Mouse (Mus musculus) CH12.LX (cell line): ENCODE results near the gene Hopx. TPM values are rescaled to one million over a fixed set of nuclear protein-coding genes. Genes with fewer than 3 reads are reported as not detected.

ENCODE experiments used
- DNase-seq: peaks from one replicate; pipeline ENCODE4 v3.0.0-alpha.2; 2013; ENCODE audit errors: extremely low read depth
- H3K27ac ChIP-seq: 2 replicates; pipeline ENCODE4 v1.5.1; 2012; ENCODE audit warnings: low read depth, mild to moderate bottlenecking, control low read depth, moderate library complexity; ENCODE audit not compliant: insufficient read depth
- H3K27me3 ChIP-seq: replicated peaks from 2 replicates; pipeline ENCODE3; 2012; ENCODE audit warnings: inconsistent platforms
- H3K36me3 ChIP-seq, 2 experiments: replicated peaks in 1 of 2; 2 replicates each; pipeline versions ENCODE3 to v1.6.1; 2012; ENCODE audit warnings: inconsistent platforms in 1 of 2, low read length in 1 of 2, mild to moderate bottlenecking in 1 of 2, mixed read lengths in 1 of 2, moderate library complexity in 1 of 2; ENCODE audit not compliant: control insufficient read depth in 1 of 2, insufficient read depth in 1 of 2
- H3K4me1 ChIP-seq, 2 experiments: 2 replicates each; pipeline ENCODE4 v1.6.1; 2012; ENCODE audit warnings: inconsistent platforms in 1 of 2, moderate library complexity in 1 of 2; ENCODE audit not compliant: insufficient read depth in 2 of 2, control insufficient read depth in 1 of 2
- H3K4me2 ChIP-seq: 2 replicates; pipeline ENCODE4 v1.6.1; 2012; ENCODE audit warnings: low read depth, mild to moderate bottlenecking, control low read depth; ENCODE audit not compliant: poor library complexity, insufficient read depth, severe bottlenecking
- H3K4me3 ChIP-seq, 3 experiments: fragments of 150-350 bp in 1 of 3; sonication (generic) in 1 of 3; replicated peaks in 1 of 3; 2 replicates each; pipeline versions ENCODE3 to v1.5.1; 2011 to 2012; ENCODE audit warnings: low read depth in 2 of 3, low read length in 2 of 3, mild to moderate bottlenecking in 2 of 3, moderate library complexity in 2 of 3, control low read depth in 1 of 3, improper control_type of control experiment in 1 of 3, inconsistent platforms in 1 of 3, mixed read lengths in 1 of 3; ENCODE audit not compliant: poor library complexity in 1 of 3
- H3K79me2 ChIP-seq: replicated peaks from 2 replicates; pipeline ENCODE4 v1.6.1; 2012; ENCODE audit warnings: mild to moderate bottlenecking, moderate library complexity; ENCODE audit not compliant: control insufficient read depth, poor library complexity, insufficient read depth, severe bottlenecking; ENCODE audit errors: extremely low read depth
- H3K9ac ChIP-seq: 2 replicates; pipeline ENCODE4 v1.6.1; 2012; ENCODE audit warnings: low read depth, mild to moderate bottlenecking, control low read depth, moderate library complexity; ENCODE audit not compliant: insufficient read depth
- H3K9me3 ChIP-seq: replicated peaks from 2 replicates; pipeline ENCODE3; 2012; ENCODE audit warnings: low read length, inconsistent platforms, mixed read lengths
- BHLHE40 ChIP-seq: IDR thresholded peaks from 2 replicates; pipeline ENCODE4 v1.6.1; 2011; ENCODE audit warnings: mild to moderate bottlenecking, low read depth, low read length, improper control_type of control experiment
- CHD1 ChIP-seq: IDR thresholded peaks from 2 replicates; pipeline ENCODE4 v1.6.1; 2012; ENCODE audit warnings: low read depth, low read length, improper control_type of control experiment, inconsistent platforms
- CHD2 ChIP-seq: IDR thresholded peaks from 2 replicates; pipeline ENCODE4 v1.6.1; 2011; ENCODE audit warnings: low read length, improper control_type of control experiment
- CTCF ChIP-seq, 2 experiments: IDR thresholded peaks in 1 of 2; conservative IDR thresholded peaks in 1 of 2; 2 replicates each; pipeline ENCODE4 v1.5.1; 2011 to 2012; ENCODE audit warnings: low read depth in 2 of 2, low read length in 2 of 2, improper control_type of control experiment in 1 of 2, inconsistent platforms in 1 of 2, mild to moderate bottlenecking in 1 of 2, moderate library complexity in 1 of 2
- E2F4 ChIP-seq: IDR thresholded peaks from 2 replicates; pipeline ENCODE4 v1.6.1; 2011; ENCODE audit warnings: low read depth, low read length, improper control_type of control experiment; ENCODE audit not compliant: insufficient replicate concordance
- ETS1 ChIP-seq: conservative IDR thresholded peaks from 2 replicates; pipeline ENCODE4 v1.6.1; 2012; ENCODE audit warnings: low read depth, mild to moderate bottlenecking, inconsistent platforms, low read length, improper control_type of control experiment, moderate library complexity
- HCFC1 ChIP-seq: IDR thresholded peaks from 2 replicates; pipeline ENCODE4 v1.6.1; 2012; ENCODE audit warnings: low read depth, mild to moderate bottlenecking, inconsistent platforms, low read length, improper control_type of control experiment
- KAT2A ChIP-seq: IDR thresholded peaks from 2 replicates; pipeline ENCODE4 v1.6.1; 2012; ENCODE audit warnings: low read length, improper control_type of control experiment, inconsistent platforms; ENCODE audit not compliant: insufficient replicate concordance
- MEF2A ChIP-seq: IDR thresholded peaks from 2 replicates; pipeline ENCODE4 v1.6.1; 2014; ENCODE audit warnings: low read depth, mild to moderate bottlenecking, inconsistent platforms, low read length, improper control_type of control experiment, borderline replicate concordance
- MYC ChIP-seq: IDR thresholded peaks from 2 replicates; pipeline ENCODE4 v1.6.1; 2011; ENCODE audit warnings: low read depth, mild to moderate bottlenecking, improper control_type of control experiment, low read length
- NELFE ChIP-seq: IDR thresholded peaks from 2 replicates; pipeline ENCODE4 v1.6.1; 2011; ENCODE audit warnings: low read depth, low read length, improper control_type of control experiment
- NRF1 ChIP-seq: IDR thresholded peaks from 2 replicates; pipeline ENCODE4 v1.6.1; 2014; ENCODE audit warnings: low read depth, mild to moderate bottlenecking, inconsistent platforms, low read length, improper control_type of control experiment, moderate library complexity
- PAX5 ChIP-seq: IDR thresholded peaks from 2 replicates; pipeline ENCODE4 v1.6.1; 2012; ENCODE audit warnings: low read length, inconsistent platforms, mixed read lengths
- RCOR1 ChIP-seq: conservative IDR thresholded peaks from 2 replicates; pipeline ENCODE4 v1.6.1; 2012; ENCODE audit warnings: low read depth, mild to moderate bottlenecking, inconsistent platforms, low read length, improper control_type of control experiment
- SIN3A ChIP-seq: IDR thresholded peaks from 2 replicates; pipeline ENCODE4 v1.6.1; 2012; ENCODE audit warnings: low read length, improper control_type of control experiment, inconsistent platforms
- TBP ChIP-seq: conservative IDR thresholded peaks from 2 replicates; pipeline ENCODE4 v1.6.1; 2011; ENCODE audit warnings: low read depth, low read length, improper control_type of control experiment
- TCF12 ChIP-seq: IDR thresholded peaks from 2 replicates; pipeline ENCODE4 v1.6.1; 2014; ENCODE audit warnings: low read depth, mild to moderate bottlenecking, inconsistent platforms, low read length, improper control_type of control experiment
- ZC3H11A ChIP-seq: IDR thresholded peaks from 2 replicates; pipeline ENCODE4 v1.6.1; 2012; ENCODE audit warnings: low read depth, mild to moderate bottlenecking, inconsistent platforms, low read length, improper control_type of control experiment
- ZMIZ1 ChIP-seq: IDR thresholded peaks from 2 replicates; pipeline ENCODE4 v1.6.1; 2012; ENCODE audit warnings: low read depth, mild to moderate bottlenecking, inconsistent platforms, low read length, improper control_type of control experiment
- ZNF384 ChIP-seq: IDR thresholded peaks from 2 replicates; pipeline ENCODE4 v1.6.1; 2012; ENCODE audit warnings: low read depth, low read length, improper control_type of control experiment, inconsistent platforms
- dilution Hi-C: fragments of 300-500 bp; cut with MboI; formaldehyde crosslinking; loops from 2 replicates; pipeline ENCODE4 v1.14.3; 2020; ENCODE audit warnings: low sequenced_read_pairs; ENCODE audit not compliant: extremely low pct_unique_long_range_greater_than_20kb, extremely low pct_ligation_motif_present
- in situ Hi-C: fragments of 300-500 bp; cut with MboI; formaldehyde crosslinking; loops from 3 replicates; pipeline ENCODE4 v1.14.3; 2019; ENCODE audit warnings: low sequenced_read_pairs, low pct_ligation_motif_present, low pct_unique_long_range_greater_than_20kb, mixed read lengths
- polyA plus RNA-seq: library from polyadenylated mRNA; unstranded; fragments of >175 nt; gene quantifications from 2 replicates; pipeline ENCODE4 v1.2.1, GENCODE M21; 2012; ENCODE audit warnings: low read depth; ENCODE audit not compliant: insufficient read length
- total RNA-seq, 2 experiments: library from RNA; depleted of rRNA; stranded (reverse); fragments of 300-350 nt in 1 of 2; fragments of >200 nt in 1 of 2; gene quantifications; 2 replicates each; pipeline ENCODE4 v1.2.3; 2012 to 2014

The Hopx gene
- total and polyA plus RNA-seq, 3 experiments = 15.1 to 26.4 (median 20.0) TPM

GRCm38 (mm10) chr5:77115732-77116131 is 811 bp upstream of the Hopx start:
- Histone ChIP-seq H3K4me3 (no peak overlapping the region), H3K4me1 (peaks cover 0 to 7% of the 10 kb centered on the region in 2 experiments; a peak in 1 of 4 replicates), H3K9me3 (no peaks in the 10 kb centered on the region), H3K27me3 (no peaks in the 10 kb centered on the region), H3K36me3 (no peaks in the 10 kb centered on the region), H3K27ac (no peak overlapping the region), H3K79me2 (no peaks in the 10 kb centered on the region), H3K4me2 (no peak overlapping the region), H3K9ac (no peak overlapping the region)
- TF ChIP-seq MEF2A = no peak
- no peak for TF ChIP-seq TBP
- TF ChIP-seq ETS1 = no peak
- TF ChIP-seq ZC3H11A = no peak
- no peak for TF ChIP-seq CHD2
- TF ChIP-seq CHD1 = no peak
- TF ChIP-seq BHLHE40 = no peak
- TF ChIP-seq NELFE = no peak
- TF ChIP-seq ZNF384 = no peak
- no peak for TF ChIP-seq SIN3A
- TF ChIP-seq PAX5 = no peak
- no peak for TF ChIP-seq HCFC1
- dilution Hi-C loops (no loop called here), in situ Hi-C loops (no loop called here)
- DNase-seq = no peak

- Histone ChIP-seq H3K79me2 (no peaks in the 10 kb centered on the region), H3K36me3 (no peaks in the 10 kb centered on the region), H3K4me2 (no peak overlapping the region), H3K9me3 (no peaks in the 10 kb centered on the region), H3K9ac (no peak overlapping the region), H3K27ac (no peak overlapping the region), H3K4me1 (no peaks in the 10 kb centered on the region), H3K27me3 (no peaks in the 10 kb centered on the region), H3K4me3 (no peak overlapping the region)
- dilution Hi-C loops (no loop called here), in situ Hi-C loops (no loop called here)
- DNase-seq = no peak
- TF ChIP-seq E2F4 = no peak
- TF ChIP-seq ZNF384 = no peak
- no peak for TF ChIP-seq PAX5
- no peak for TF ChIP-seq MYC
- TF ChIP-seq TCF12 = no peak
- TF ChIP-seq, all 38 proteins: peak for 0
These were observed 1.1 kb downstream of the Hopx start for GRCm38 (mm10) chr5:77113773-77114172.

- dilution Hi-C loops = no loop called here
- DNase-seq = no peak
- TF ChIP-seq RCOR1 (no peak), MEF2A (no peak), NRF1 (no peak), ZMIZ1 (no peak), E2F4 (no peak), CTCF (conservative IDR thresholded peaks at IDR 0.05 in 1 of 2, IDR thresholded peaks at IDR 0.05 in 1 of 2; ENCODE audit: low read depth in 2 of 2, low read length in 2 of 2) (no peak), TCF12 (no peak), KAT2A (no peak)
These were observed 2.9 kb downstream of the Hopx start for GRCm38 (mm10) chr5:77112066-77112465.

More at GRCm38 (mm10) chr5:77112066-77112465, 2.9 kb downstream of the Hopx start:
- H3K27ac ChIP-seq = no peak overlapping the region
- no peak overlapping the region for H3K9ac ChIP-seq
- in situ Hi-C loops = no loop called here
- no peaks in the 10 kb centered on the region for H3K9me3 ChIP-seq
- H3K79me2 ChIP-seq = no peaks in the 10 kb centered on the region
- no peak overlapping the region for H3K4me3 ChIP-seq
- H3K4me1 ChIP-seq = no peaks in the 10 kb centered on the region
- no peaks in the 10 kb centered on the region for H3K27me3 ChIP-seq
- no peaks in the 10 kb centered on the region for H3K36me3 ChIP-seq
- H3K4me2 ChIP-seq = no peak overlapping the region
